Mouse (Mus musculus): Measurements from ENCODE around the gene C530008M17Rik. TPM values are rescaled to one million over a fixed set of nuclear protein-coding genes. Genes with fewer than 3 reads are reported as not detected.

C530008M17Rik gene
- total RNA-seq, 2 experiments from 2014 or later: 17.7 to 20.1 TPM

GRCm38 (mm10) chr5:76701127-76701853 is 45.0 kb downstream of the C530008M17Rik start:
- DNase-seq (ENCODE audit: low spot score in 2 of 2): no peak

DNA sequence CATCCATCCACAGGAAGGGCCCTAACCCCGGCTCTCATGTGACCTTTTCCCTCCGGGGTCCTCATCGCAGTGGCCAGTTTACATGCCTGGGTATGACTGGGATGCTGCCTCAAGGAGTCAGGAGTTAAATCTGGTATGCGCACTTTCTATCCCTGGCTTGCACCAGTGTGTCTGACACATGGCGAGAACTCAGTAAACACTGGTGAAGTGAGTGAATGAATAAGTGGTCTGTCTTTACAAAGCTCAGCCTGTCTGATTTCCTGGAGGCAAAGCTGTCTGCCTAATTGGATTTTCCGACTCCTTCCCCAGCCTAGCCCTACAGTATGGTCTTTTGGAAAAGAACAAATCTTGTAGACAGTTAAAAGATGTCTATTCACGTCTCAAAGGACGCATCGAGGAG is 45.8 kb downstream of the C530008M17Rik start:
- DNase-seq (ENCODE audit: low spot score in 2 of 2): no peak

- DNase-seq (ENCODE audit: low spot score in 2 of 2): no peak
These were observed 46.3 kb downstream of the C530008M17Rik start for GRCm38 (mm10) chr5:76702646-76703045.

DNA sequence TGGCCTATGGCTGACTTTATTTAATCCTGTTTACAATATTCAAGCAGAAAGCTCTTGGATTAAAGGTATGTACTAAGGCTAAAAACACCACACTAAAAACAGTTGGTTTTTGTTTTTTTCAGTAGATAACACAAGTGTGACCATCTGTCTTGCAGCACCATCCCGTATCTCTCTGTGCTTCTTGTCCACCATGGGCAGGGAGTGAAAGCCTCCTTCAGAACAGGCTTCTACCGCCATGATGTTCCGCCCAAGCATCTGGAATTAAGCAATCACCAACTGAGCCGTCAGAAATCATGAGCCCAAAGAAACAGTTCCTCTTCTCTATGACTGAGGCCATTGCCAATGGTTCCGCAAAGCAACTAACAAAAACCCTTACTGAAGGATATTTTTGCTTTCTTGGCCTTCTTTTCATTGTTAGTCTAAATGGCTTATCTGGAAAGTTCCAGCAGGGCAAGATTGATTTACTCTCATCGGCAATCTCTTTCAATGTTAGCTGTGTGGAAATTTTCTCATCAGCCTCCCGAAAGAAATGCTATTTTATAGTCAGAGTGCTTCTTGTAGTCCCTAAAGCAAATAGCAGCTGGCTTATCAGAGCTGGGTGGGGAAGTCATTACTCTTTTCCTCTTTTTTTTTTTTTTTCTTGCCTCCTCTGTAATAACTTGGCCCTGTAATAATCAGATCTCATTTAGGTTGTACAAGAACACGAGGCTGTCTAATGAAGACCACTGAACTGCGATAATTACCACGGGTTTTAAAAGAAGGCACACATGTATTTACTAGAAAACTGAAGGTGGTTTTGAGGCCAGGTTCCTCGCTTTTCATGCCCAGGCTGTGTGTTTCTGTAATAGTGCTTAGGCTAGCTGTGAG is 49.2 kb downstream of the C530008M17Rik start:
- no peak for DNase-seq (ENCODE audit: low spot score in 2 of 2)

DNA sequence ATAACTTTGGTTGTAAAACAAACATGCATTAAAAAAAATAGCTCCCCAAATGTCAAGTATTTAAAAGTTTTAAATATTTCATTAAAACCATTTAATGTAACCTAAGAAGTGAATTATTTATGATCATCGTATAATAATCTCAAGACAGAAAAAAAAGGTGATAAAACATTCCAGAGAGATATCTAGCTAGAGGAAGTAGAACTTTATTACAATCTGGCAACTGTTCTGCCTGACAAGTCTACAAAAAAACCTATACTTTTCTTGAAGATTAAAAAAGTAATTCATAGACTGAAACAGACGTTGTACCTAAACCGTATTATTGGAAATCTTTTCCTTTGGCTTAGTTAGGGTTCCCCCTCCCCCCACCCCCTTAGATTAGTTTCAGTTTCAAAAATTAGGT is 50.8 kb downstream of the C530008M17Rik start:
- no peak for DNase-seq (ENCODE audit: low spot score in 2 of 2)

- DNase-seq (ENCODE audit: low spot score in 2 of 2): no peak
These were observed 51.7 kb downstream of the C530008M17Rik start for GRCm38 (mm10) chr5:76708004-76708403.

DNA sequence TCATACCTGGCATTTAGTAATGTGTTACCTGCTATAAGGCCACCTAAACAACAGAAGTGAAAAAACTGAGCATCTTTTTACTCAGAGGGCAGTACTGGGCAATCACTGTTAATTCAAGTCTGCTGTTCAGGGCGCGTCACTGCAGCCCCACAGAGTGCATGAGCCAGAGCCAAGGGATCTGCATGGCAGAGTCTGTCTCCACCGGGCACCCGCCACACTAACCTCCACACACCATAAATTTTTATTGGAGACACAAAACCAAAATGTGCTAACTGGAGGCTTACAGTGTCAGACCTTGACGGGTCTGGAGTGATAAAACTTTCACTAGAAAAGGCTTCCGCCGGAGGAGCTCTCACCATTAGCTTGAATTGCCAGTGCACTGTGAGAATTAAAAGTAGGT is 57.4 kb downstream of the C530008M17Rik start:
- no peak for DNase-seq (ENCODE audit: low spot score in 2 of 2)

GRCm38 (mm10) chr5:76719954-76720353 is 63.6 kb downstream of the C530008M17Rik start:
- DNase-seq (ENCODE audit: low spot score in 2 of 2): no peak

DNA sequence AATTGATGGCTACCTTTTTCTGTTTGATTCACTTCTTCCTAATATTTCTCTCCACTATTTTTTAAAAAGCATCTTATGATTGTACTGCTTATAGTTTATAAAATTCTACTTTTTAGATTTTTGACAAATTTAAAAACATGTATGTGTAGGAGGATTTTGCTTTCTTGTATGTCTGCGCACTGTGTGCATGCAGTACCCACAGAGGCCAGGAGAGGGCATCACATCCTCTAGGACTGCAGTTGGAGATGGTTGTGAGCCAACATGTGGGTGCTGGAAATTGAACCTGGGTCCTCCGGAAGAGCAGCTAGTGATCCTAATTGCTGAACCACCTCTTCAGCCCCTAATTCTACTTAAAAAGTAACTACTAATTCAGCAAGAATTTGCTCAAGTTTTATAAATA is 68.6 kb downstream of the C530008M17Rik start:
- no peak for DNase-seq (ENCODE audit: low spot score in 2 of 2)

DNA sequence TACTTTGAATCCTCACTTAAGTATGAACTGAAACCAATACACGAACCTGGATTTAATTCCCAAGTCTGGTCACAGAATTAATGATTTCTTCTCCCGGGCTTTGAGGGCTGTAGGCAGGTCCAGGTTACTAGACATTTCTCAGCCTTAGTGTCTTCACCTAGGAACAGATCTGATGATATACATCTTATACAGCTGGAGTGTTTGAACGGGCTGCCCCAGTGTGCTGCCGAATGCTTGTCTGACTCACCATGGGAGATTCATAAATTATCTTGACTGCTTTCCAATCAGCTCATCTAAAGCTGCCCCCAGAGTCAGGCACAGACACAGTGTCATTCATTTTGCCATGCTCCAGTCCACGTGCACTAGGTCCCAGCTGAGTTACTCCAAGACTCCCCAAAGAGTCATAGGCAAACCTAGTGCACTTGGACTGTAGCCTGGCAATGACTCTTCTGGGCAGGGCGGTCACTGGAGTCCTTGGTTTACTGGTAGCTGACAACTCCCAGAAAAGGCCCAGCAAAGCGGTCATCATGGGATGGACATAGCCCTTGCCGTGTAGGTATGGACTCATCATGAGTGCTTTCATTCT is 70.3 kb downstream of the C530008M17Rik start:
- no peak for DNase-seq (ENCODE audit: low spot score in 2 of 2)

- DNase-seq (ENCODE audit: low spot score in 2 of 2): no peak
These were observed 76.8 kb downstream of the C530008M17Rik start for GRCm38 (mm10) chr5:76733055-76733641.

- DNase-seq (ENCODE audit: low spot score in 2 of 2): no peak
These were observed 85.2 kb downstream of the C530008M17Rik start for GRCm38 (mm10) chr5:76741463-76741862.

- no peak for DNase-seq (ENCODE audit: low spot score in 2 of 2)
These were observed 85.8 kb downstream of the C530008M17Rik start for GRCm38 (mm10) chr5:76742076-76742475.

GRCm38 (mm10) chr5:76744737-76745209 is 88.5 kb downstream of the C530008M17Rik start:
- no peak for DNase-seq (ENCODE audit: low spot score in 2 of 2)

DNA sequence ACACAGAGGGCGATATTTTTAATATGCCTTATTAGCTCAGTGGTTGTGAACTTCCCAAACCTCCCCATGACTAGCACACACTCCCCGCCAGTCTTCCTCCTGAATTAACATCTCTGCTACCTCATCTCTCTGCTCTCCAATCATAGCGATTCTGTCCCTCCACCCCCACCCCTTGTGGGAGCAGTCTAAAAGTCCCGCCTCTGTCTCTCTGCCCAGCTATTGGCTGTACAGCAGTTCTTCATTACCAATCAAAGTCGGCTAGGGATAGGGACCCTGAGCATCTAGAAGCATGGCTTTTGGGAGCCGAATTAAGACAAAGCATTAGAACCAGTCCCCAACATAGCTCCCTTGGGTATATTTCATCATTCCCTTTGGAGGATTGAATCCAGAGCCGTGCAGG is 91.5 kb downstream of the C530008M17Rik start:
- DNase-seq (ENCODE audit: low spot score in 2 of 2): no peak

GRCm38 (mm10) chr5:76752351-76752750 is 96.0 kb downstream of the C530008M17Rik start:
- DNase-seq (ENCODE audit: low spot score in 2 of 2): no peak

GRCm38 (mm10) chr5:76760349-76760748 is 104.0 kb downstream of the C530008M17Rik start:
- DNase-seq (ENCODE audit: low spot score in 2 of 2): no peak

DNA sequence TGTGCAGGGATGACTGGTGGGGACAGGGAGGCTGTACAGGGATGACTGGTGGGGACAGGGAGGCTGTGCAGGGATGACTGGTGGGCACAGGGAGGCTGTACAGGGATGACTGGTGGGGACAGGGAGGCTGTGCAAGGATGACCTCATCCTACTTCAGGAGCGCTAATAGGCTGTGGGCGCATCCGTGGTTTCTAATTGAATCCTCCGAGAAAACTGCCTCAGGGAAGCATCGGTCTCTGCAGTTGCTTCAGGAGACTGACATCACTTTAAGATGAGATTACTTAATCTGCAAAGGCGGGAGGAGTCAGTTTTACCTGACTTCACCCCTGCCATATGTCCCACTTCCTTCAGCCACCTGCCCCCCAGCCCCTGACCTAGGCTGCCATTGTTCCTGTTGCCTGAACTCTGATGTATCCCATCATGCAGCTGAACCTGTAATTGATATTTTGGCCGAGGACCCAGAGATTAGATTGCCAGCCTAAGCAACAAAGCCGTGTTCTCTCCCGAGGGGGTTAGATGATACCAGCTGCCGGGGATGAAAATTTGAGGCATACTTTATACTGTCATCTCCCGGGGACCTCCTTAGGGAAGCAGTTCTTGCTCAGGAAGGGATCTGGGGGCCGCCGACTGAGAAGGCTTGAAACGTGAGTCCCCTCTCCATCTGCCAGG is 105.9 kb downstream of the C530008M17Rik start:
- no peak for DNase-seq (ENCODE audit: low spot score in 2 of 2)

GRCm38 (mm10) chr5:76763148-76763701 is 106.9 kb downstream of the C530008M17Rik start:
- no peak for DNase-seq (ENCODE audit: low spot score in 2 of 2)

GRCm38 (mm10) chr5:76763731-76764130 is 107.4 kb downstream of the C530008M17Rik start:
- DNase-seq (ENCODE audit: low spot score in 2 of 2): no peak

GRCm38 (mm10) chr5:76769014-76769413 is 112.7 kb downstream of the C530008M17Rik start:
- no peak for DNase-seq (ENCODE audit: low spot score in 2 of 2)
